8 mouse cellular contexts compared by ENCODE assay signal in the genomic region with DNA sequence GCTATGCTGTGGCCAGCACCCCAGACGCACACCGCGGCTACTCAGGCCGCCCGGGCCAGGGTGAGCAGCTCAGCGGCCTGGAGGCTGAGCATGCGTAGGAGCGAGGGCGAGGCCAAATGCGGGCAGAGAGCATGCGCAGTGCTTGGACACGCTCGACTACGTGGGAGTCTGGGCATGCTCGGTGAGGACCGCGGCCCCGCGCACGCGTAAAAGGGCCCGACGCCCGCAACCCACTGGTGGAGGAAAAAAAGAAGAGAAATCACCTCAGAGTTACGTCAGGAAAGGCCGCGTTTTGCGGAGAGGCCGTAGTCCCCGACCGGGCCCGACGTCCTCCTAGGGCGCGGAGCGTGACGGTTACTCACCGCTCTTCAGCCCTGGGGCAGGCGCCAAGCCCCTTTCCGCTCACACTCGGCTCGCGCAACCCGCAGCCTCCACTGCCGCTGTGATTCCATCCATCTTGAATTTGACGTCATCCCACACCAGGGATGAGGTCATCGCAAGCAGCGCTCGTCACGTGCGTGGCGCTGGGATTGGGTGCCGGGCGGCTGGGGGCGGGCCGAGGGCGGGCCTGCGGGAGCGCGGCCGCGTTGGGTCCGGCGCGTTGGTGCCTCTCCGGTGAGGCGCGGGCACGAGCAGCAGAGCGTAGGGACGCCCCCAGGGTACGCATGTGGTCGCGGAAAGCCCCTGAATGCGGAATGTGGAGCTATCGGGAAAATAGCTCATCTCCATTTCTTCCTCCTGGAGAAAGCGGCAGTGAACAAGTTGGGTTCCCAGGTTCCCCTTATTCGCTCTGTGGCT. TPM values are rescaled to one million over a fixed set of nuclear protein-coding genes. Genes with fewer than 3 reads are reported as not detected.
DNase-seq lines count a peak whose midpoint lies in the region; ATAC-seq lines count a peak whose summit lies in the region.

C2cd2 (minus strand) TSS at position 448 of the 798 bp plus-strand sequence.
Zbtb21 (minus strand) TSS at position 472 of the 798 bp plus-strand sequence.

- peak; percentile 96 for DNase-seq in CD4-positive helper T cell, adult 2 months (ENCODE audit: low read depth, low spot score)
- DNase-seq in brain, embryonic 18.5 days (ENCODE audit: low read depth, low spot score) = peak; percentile 95
- peak; percentile 98 for DNase-seq in kidney, postnatal 10 days
- DNase-seq in natural killer cell, adult 2 months (ENCODE audit: low spot score in 2 of 2) = peak; percentile 94 to 95

- no peaks in the 10 kb centered on the region for H3K9me3 ChIP-seq in heart, embryonic 13.5 days
- H3K9me3 ChIP-seq in liver, embryonic 12.5 days (replicated peaks) = no peaks in the 10 kb centered on the region
- no peaks in the 10 kb centered on the region for H3K9me3 ChIP-seq in stomach, embryonic 15.5 days

- H3K4me1 ChIP-seq in heart, embryonic 13.5 days = peaks cover 42% of the 10 kb centered on the region
- H3K4me1 ChIP-seq in liver, embryonic 12.5 days = peaks cover 62% of the 10 kb centered on the region
- peaks cover 6% of the 10 kb centered on the region for H3K4me1 ChIP-seq in stomach, embryonic 15.5 days

- H3K4me2 ChIP-seq in heart, embryonic 13.5 days = peak within 1 kb of the TSS; percentile 95
- peak within 1 kb of the TSS; percentile 87 for H3K4me2 ChIP-seq in liver, embryonic 12.5 days
- peak within 1 kb of the TSS; percentile 78 for H3K4me2 ChIP-seq in stomach, embryonic 15.5 days

- H3K27me3 ChIP-seq in heart, embryonic 13.5 days (replicated peaks) = no peaks in the 10 kb centered on the region
- H3K27me3 ChIP-seq in liver, embryonic 12.5 days (replicated peaks) = no peaks in the 10 kb centered on the region
- no peaks in the 10 kb centered on the region for H3K27me3 ChIP-seq in stomach, embryonic 15.5 days (replicated peaks)

- peak within 1 kb of the TSS; percentile 97 for H3K27ac ChIP-seq in heart, embryonic 13.5 days (replicated peaks)
- H3K27ac ChIP-seq in liver, embryonic 12.5 days = peak within 1 kb of the TSS; percentile 92
- peak within 1 kb of the TSS; percentile 99 for H3K27ac ChIP-seq in stomach, embryonic 15.5 days

- ATAC-seq in erythroid progenitor cell, adult 5-6 weeks (replicated peaks; ENCODE audit: low FRiP score, poor library complexity, severe bottlenecking) = peak; percentile 90
- peak; percentile 93 for ATAC-seq in heart, embryonic 13.5 days (ENCODE audit: extremely low read depth, insufficient number of reproducible peaks, low FRiP score, low TSS enrichment)
- ATAC-seq in liver, embryonic 12.5 days = peak; percentile 98
- peak; percentile 98 for ATAC-seq in stomach, embryonic 15.5 days (ENCODE audit: insufficient read depth, low FRiP score, low read depth)

- peak within 1 kb of the TSS; percentile 82 for H3K4me3 ChIP-seq in heart, embryonic 13.5 days
- H3K4me3 ChIP-seq in liver, embryonic 12.5 days = peak within 1 kb of the TSS; percentile 84
- peak within 1 kb of the TSS; percentile 91 for H3K4me3 ChIP-seq in stomach, embryonic 15.5 days (replicated peaks)

- no peaks in the 10 kb centered on the region for H3K36me3 ChIP-seq in heart, embryonic 13.5 days
- H3K36me3 ChIP-seq in liver, embryonic 12.5 days = no peaks in the 10 kb centered on the region
- H3K36me3 ChIP-seq in stomach, embryonic 15.5 days = no peaks in the 10 kb centered on the region

- under 1% methylated on average over 78 of the region's 78 CpGs for WGBS in heart, embryonic 13.5 days
- WGBS in liver, embryonic 12.5 days (ENCODE audit: insufficient replicate concordance) = under 1% methylated on average over 69 of the region's 78 CpGs
- under 1% methylated on average over 77 of the region's 78 CpGs for WGBS in stomach, embryonic 15.5 days

- peak within 1 kb of the TSS; percentile 97 for H3K9ac ChIP-seq in heart, embryonic 13.5 days
- peak within 1 kb of the TSS; percentile 92 for H3K9ac ChIP-seq in liver, embryonic 12.5 days
- peak within 1 kb of the TSS; percentile 92 for H3K9ac ChIP-seq in stomach, embryonic 15.5 days

RNA-seq across cellular contexts. Expression of gene C2cd2, which starts in this region (rescaled TPM):
- 10.8 and 13.0 TPM in 2 replicates for total RNA-seq in erythroid progenitor cell, adult 5-6 weeks (2015; ENCODE audit: low replicate concordance)
- 19.0 and 26.6 TPM in 2 replicates for total RNA-seq in erythroid progenitor cell, adult 5-6 weeks (2017; ENCODE audit: low replicate concordance)
- 13.2 and 13.3 TPM in 2 replicates for polyA plus RNA-seq in heart, embryonic 13.5 days (2015; fragmentation: Nextera tagmentation; extraction: Ambion mirVana)
- 8.8 and 10.0 TPM in 2 replicates for polyA plus RNA-seq in liver, embryonic 12.5 days (2016; fragmentation: Nextera tagmentation; extraction: Ambion mirVana)
- polyA plus RNA-seq in stomach, embryonic 15.5 days (2015; fragmentation: Nextera tagmentation; extraction: Ambion mirVana) = 17.4 and 22.4 TPM in 2 replicates

RNA-seq across cellular contexts. Expression of gene Zbtb21, which starts in this region (rescaled TPM):
- 1.7 and 5.0 TPM in 2 replicates for total RNA-seq in erythroid progenitor cell, adult 5-6 weeks (2015; ENCODE audit: low replicate concordance)
- total RNA-seq in erythroid progenitor cell, adult 5-6 weeks (2017; ENCODE audit: low replicate concordance) = 18.7 and 38.0 TPM in 2 replicates
- 7.7 and 8.1 TPM in 2 replicates for polyA plus RNA-seq in heart, embryonic 13.5 days (2015; fragmentation: Nextera tagmentation; extraction: Ambion mirVana)
- 5.0 and 5.1 TPM in 2 replicates for polyA plus RNA-seq in liver, embryonic 12.5 days (2016; fragmentation: Nextera tagmentation; extraction: Ambion mirVana)
- polyA plus RNA-seq in stomach, embryonic 15.5 days (2015; fragmentation: Nextera tagmentation; extraction: Ambion mirVana) = 11.0 and 12.6 TPM in 2 replicates

Comparison
In these comparisons a context has a peak if more than half of its experiments do, and no peak if none do; other contexts are left out.
1. Peak in every context shown above with its lines: DNase-seq, ATAC-seq, H3K4me3 ChIP-seq and H3K27ac ChIP-seq.